Mouse (Mus musculus): ENCODE data around the gene Atf7. TPM values are rescaled to one million over a fixed set of nuclear protein-coding genes. Genes with fewer than 3 reads are reported as not detected.

Atf7 gene
- polyA plus RNA-seq, 1 experiment from 2014 or later, result 13.2 TPM

DNA sequence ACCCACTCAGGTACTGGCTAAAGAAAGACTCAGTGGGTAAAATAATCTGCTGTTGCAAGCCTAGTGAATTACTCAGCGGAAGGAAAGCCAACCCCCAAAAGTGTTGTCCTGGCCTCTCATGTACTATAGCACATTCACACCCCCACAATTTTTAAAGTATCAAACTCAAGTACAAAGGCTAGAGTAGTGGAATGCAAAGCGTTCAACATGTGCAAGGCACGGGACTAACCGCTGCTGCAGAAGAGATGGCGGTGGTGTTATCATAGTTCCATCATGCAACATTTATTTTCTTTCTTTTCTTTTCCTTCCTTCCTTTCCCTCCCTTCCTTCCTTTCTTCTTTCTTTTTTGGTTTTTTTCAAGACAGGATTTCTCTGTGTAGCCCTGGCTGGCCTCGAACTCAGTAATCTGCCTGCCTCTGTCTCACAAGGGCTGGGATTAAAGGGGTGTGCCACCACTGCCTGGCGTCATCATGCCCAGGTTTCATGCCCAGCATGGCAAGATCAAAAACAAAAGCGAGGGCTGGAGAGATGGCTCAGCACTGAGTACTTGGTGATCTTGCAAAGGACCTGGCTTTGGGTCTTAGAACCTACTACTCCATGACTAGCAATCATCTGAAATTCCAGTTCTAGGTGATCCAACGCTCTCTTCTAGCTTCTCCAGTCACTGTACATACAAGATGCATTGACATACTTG lies 119.3 kb downstream of the Atf7 start:
- DNase-seq, result no peak
- no peak overlapping the region for H3K4me2 ChIP-seq (ENCODE audit: low read length)
- no peak for ATAC-seq (ENCODE audit: low FRiP score, low TSS enrichment)
- 90% methylated on average over 9 of the region's 9 CpGs for WGBS
- no peaks in the 10 kb centered on the region for H3K27me3 ChIP-seq (ENCODE audit: control insufficient read depth, insufficient read depth, low read length)
- no peaks in the 10 kb centered on the region for H3K9me3 ChIP-seq (ENCODE audit: control insufficient read depth, low read length)
- H3K4me3 ChIP-seq (replicated peaks; ENCODE audit: low read depth, low read length), result no peak overlapping the region
- peaks cover 64% of the 10 kb centered on the region for H3K36me3 ChIP-seq (ENCODE audit: control insufficient read depth, insufficient read depth, low read length)
- no peak overlapping the region for H3K27ac ChIP-seq (replicated peaks; ENCODE audit: low read depth, low read length)
- H3K9ac ChIP-seq (replicated peaks; ENCODE audit: low read length), result no peak overlapping the region
- H3K4me1 ChIP-seq (ENCODE audit: control insufficient read depth, insufficient read depth, low read length), result peaks cover 14% of the 10 kb centered on the region

- Histone ChIP-seq H3K27ac (replicated peaks; ENCODE audit: low read depth, low read length) (no peak overlapping the region), H3K4me3 (replicated peaks; ENCODE audit: low read depth, low read length) (no peak overlapping the region), H3K4me2 (ENCODE audit: low read length) (no peak overlapping the region), H3K4me1 (ENCODE audit: control insufficient read depth, insufficient read depth, low read length) (peaks cover 12% of the 10 kb centered on the region), H3K27me3 (ENCODE audit: control insufficient read depth, insufficient read depth, low read length) (no peaks in the 10 kb centered on the region), H3K9me3 (ENCODE audit: control insufficient read depth, low read length) (no peaks in the 10 kb centered on the region), H3K9ac (replicated peaks; ENCODE audit: low read length) (no peak overlapping the region), H3K36me3 (ENCODE audit: control insufficient read depth, insufficient read depth, low read length) (peaks cover 71% of the 10 kb centered on the region)
- 80% methylated on average over 12 of the region's 12 CpGs for WGBS
- ATAC-seq (ENCODE audit: low FRiP score, low TSS enrichment) (no peak), DNase-seq (no peak)
Measured at GRCm38 (mm10) chr15:102505073-102505769, 120.0 kb downstream of the Atf7 start.

GRCm38 (mm10) chr15:102503924-102504782 lies 121.1 kb downstream of the Atf7 start:
- H3K36me3 ChIP-seq (ENCODE audit: control insufficient read depth, insufficient read depth, low read length), result peaks cover 81% of the 10 kb centered on the region
- DNase-seq, result no peak
- WGBS, result 92% methylated on average over 9 of the region's 9 CpGs
- no peak overlapping the region for H3K9ac ChIP-seq (replicated peaks; ENCODE audit: low read length)
- no peaks in the 10 kb centered on the region for H3K27me3 ChIP-seq (ENCODE audit: control insufficient read depth, insufficient read depth, low read length)
- peaks cover 1% of the 10 kb centered on the region for H3K4me1 ChIP-seq (ENCODE audit: control insufficient read depth, insufficient read depth, low read length)
- no peak overlapping the region for H3K4me3 ChIP-seq (replicated peaks; ENCODE audit: low read depth, low read length)
- no peak overlapping the region for H3K4me2 ChIP-seq (ENCODE audit: low read length)
- no peak for ATAC-seq (ENCODE audit: low FRiP score, low TSS enrichment)
- H3K27ac ChIP-seq (replicated peaks; ENCODE audit: low read depth, low read length), result no peak overlapping the region
- H3K9me3 ChIP-seq (ENCODE audit: control insufficient read depth, low read length), result no peaks in the 10 kb centered on the region

DNA sequence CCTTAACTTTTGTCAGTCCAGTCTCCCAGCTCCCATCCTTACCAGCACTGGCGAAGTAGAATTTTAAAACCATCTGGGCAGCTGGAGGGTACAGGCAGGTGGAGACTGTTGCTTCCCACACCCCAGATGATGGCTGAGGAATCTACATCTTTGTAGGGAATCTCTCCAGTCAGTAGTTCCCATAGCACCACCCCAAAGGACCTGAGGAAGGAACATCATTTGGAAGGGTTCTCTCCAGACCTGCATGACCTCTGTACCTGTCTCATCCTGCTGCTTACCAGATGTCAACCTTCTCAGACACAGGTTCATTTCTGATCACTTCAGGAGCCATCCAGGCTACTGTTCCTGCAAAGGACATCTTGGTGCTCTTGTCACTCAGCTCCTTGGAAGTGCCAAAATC lies 121.8 kb downstream of the Atf7 start, which contains the start of gene Gm10337:
Gm10337 (plus strand) TSS at position 276 of the 400 bp plus-strand sequence.
- ATAC-seq (ENCODE audit: low FRiP score, low TSS enrichment) (no peak), DNase-seq (no peak)
- Histone ChIP-seq H3K27ac (replicated peaks; ENCODE audit: low read depth, low read length) (no peak within 1 kb of the TSS), H3K36me3 (ENCODE audit: control insufficient read depth, insufficient read depth, low read length) (peaks cover 83% of the 10 kb centered on the region), H3K4me2 (ENCODE audit: low read length) (no peak within 1 kb of the TSS), H3K9ac (replicated peaks; ENCODE audit: low read length) (no peak within 1 kb of the TSS), H3K9me3 (ENCODE audit: control insufficient read depth, low read length) (no peaks in the 10 kb centered on the region), H3K4me1 (ENCODE audit: control insufficient read depth, insufficient read depth, low read length) (no peaks in the 10 kb centered on the region), H3K27me3 (ENCODE audit: control insufficient read depth, insufficient read depth, low read length) (no peaks in the 10 kb centered on the region), H3K4me3 (replicated peaks; ENCODE audit: low read depth, low read length) (no peak within 1 kb of the TSS)
- WGBS, result 92% methylated on average over 1 of the region's 1 CpGs

- Histone ChIP-seq H3K9ac (replicated peaks; ENCODE audit: low read length) (no peak overlapping the region), H3K27me3 (ENCODE audit: control insufficient read depth, insufficient read depth, low read length) (no peaks in the 10 kb centered on the region), H3K9me3 (ENCODE audit: control insufficient read depth, low read length) (no peaks in the 10 kb centered on the region), H3K4me1 (ENCODE audit: control insufficient read depth, insufficient read depth, low read length) (no peaks in the 10 kb centered on the region), H3K4me3 (replicated peaks; ENCODE audit: low read depth, low read length) (no peak overlapping the region), H3K27ac (replicated peaks; ENCODE audit: low read depth, low read length) (no peak overlapping the region), H3K36me3 (ENCODE audit: control insufficient read depth, insufficient read depth, low read length) (peaks cover 81% of the 10 kb centered on the region), H3K4me2 (ENCODE audit: low read length) (no peak overlapping the region)
- 82% methylated on average over 9 of the region's 9 CpGs for WGBS
- ATAC-seq (ENCODE audit: low FRiP score, low TSS enrichment) (no peak), DNase-seq (no peak)
Measured at GRCm38 (mm10) chr15:102502254-102502840, 122.9 kb downstream of the Atf7 start.

DNA sequence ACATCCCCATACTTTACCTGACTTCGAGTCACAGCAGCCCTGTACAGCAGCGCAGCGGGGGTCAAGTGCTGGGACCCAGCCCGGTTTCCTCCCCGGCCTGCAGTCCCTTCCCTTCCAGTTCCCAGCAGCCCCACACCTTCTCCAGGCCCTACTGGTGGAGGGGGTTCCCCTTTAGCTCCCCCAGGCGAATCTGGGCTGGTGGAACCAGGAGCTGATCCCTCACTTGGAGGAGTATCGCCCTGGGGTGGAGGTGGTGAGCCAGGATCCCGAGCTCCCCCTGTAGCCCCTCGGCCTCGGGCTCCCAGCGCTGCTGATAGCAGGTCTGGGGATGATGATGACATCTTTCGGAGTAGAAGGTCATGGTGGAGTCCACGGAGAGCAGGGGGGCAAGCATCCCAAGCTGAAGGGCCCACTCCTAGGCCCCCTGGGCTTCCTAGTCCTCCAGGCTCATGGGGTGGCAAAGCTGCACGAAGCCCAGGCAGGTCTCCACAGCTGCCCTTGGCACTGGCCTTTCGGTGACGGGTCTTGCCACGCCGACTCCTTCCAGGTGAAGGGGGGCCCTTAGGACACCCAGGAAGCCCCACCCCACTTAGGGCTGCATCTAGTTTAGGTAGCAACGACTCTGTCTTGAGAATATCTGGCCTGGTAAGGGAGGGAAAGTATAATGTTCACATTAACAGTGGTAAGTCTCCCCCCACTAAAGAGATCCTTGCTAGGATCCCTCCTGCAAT lies 124.0 kb downstream of the Atf7 start:
- Histone ChIP-seq H3K27ac (replicated peaks; ENCODE audit: low read depth, low read length) (no peak overlapping the region), H3K4me3 (replicated peaks; ENCODE audit: low read depth, low read length) (no peak overlapping the region), H3K4me2 (ENCODE audit: low read length) (no peak overlapping the region), H3K4me1 (ENCODE audit: control insufficient read depth, insufficient read depth, low read length) (no peaks in the 10 kb centered on the region), H3K36me3 (ENCODE audit: control insufficient read depth, insufficient read depth, low read length) (peaks cover 90% of the 10 kb centered on the region), H3K27me3 (ENCODE audit: control insufficient read depth, insufficient read depth, low read length) (no peaks in the 10 kb centered on the region), H3K9me3 (ENCODE audit: control insufficient read depth, low read length) (no peaks in the 10 kb centered on the region), H3K9ac (replicated peaks; ENCODE audit: low read length) (no peak overlapping the region)
- ATAC-seq (ENCODE audit: low FRiP score, low TSS enrichment), result no peak; the same call in 1 of the 2 replicates
- DNase-seq, result no peak
- 90% methylated on average over 19 of the region's 19 CpGs for WGBS

DNA sequence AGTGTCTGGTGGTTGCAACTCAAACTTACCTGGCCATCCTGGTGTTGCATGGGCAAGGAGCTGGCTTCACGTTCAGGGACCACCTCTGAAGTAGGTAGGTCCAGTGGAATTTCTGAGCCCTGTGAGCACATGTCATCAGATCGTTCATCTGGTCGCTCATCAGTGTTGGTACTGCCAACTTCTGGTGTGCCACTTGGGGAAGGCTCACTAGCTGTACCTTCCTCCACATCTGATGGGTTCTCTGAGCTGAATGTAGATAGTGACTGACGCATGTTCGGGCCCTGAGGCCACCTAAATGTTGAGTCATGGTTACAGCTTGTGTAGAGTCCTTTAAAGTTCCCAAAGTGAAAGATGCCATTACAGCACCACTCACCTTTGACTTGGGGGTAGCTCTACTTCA lies 124.8 kb downstream of the Atf7 start:
- 91% methylated on average over 5 of the region's 5 CpGs for WGBS
- Histone ChIP-seq H3K27ac (replicated peaks; ENCODE audit: low read depth, low read length) (no peak overlapping the region), H3K4me3 (replicated peaks; ENCODE audit: low read depth, low read length) (no peak overlapping the region), H3K4me2 (ENCODE audit: low read length) (no peak overlapping the region), H3K9me3 (ENCODE audit: control insufficient read depth, low read length) (no peaks in the 10 kb centered on the region), H3K36me3 (ENCODE audit: control insufficient read depth, insufficient read depth, low read length) (peaks cover 93% of the 10 kb centered on the region), H3K9ac (replicated peaks; ENCODE audit: low read length) (no peak overlapping the region), H3K4me1 (ENCODE audit: control insufficient read depth, insufficient read depth, low read length) (no peaks in the 10 kb centered on the region), H3K27me3 (ENCODE audit: control insufficient read depth, insufficient read depth, low read length) (no peaks in the 10 kb centered on the region)
- no peak for ATAC-seq (ENCODE audit: low FRiP score, low TSS enrichment)
- no peak for DNase-seq

- H3K4me3 ChIP-seq (replicated peaks; ENCODE audit: low read depth, low read length), result no peak overlapping the region
- H3K36me3 ChIP-seq (ENCODE audit: control insufficient read depth, insufficient read depth, low read length), result peaks cover 93% of the 10 kb centered on the region
- H3K9me3 ChIP-seq (ENCODE audit: control insufficient read depth, low read length), result no peaks in the 10 kb centered on the region
- no peak for ATAC-seq (ENCODE audit: low FRiP score, low TSS enrichment)
- H3K27me3 ChIP-seq (ENCODE audit: control insufficient read depth, insufficient read depth, low read length), result no peaks in the 10 kb centered on the region
- DNase-seq, result no peak
- H3K9ac ChIP-seq (replicated peaks; ENCODE audit: low read length), result no peak overlapping the region
- H3K4me1 ChIP-seq (ENCODE audit: control insufficient read depth, insufficient read depth, low read length), result no peaks in the 10 kb centered on the region
- no peak overlapping the region for H3K4me2 ChIP-seq (ENCODE audit: low read length)
- 92% methylated on average over 6 of the region's 6 CpGs for WGBS
- no peak overlapping the region for H3K27ac ChIP-seq (replicated peaks; ENCODE audit: low read depth, low read length)
Measured at GRCm38 (mm10) chr15:102499851-102500250, 125.4 kb downstream of the Atf7 start.
